Mouse (Mus musculus): ENCODE results near the gene Polr2e. TPM values are rescaled to one million over a fixed set of nuclear protein-coding genes. Genes with fewer than 3 reads are reported as not detected.
A peak's percentile ranks its signal among the peaks of the same experiment; 100 is the strongest.

Polr2e gene
- 149 and 154 TPM in 2 replicates for polyA plus RNA-seq (2015; fragmentation: Nextera tagmentation; extraction: Ambion mirVana)

GRCm38 (mm10) chr10:80039559-80039979 is at the start of gene Polr2e:
TSS of gene Polr2e (minus strand) at chr10:80039795.
- Histone ChIP-seq H3K27ac (replicated peaks) (peak within 1 kb of the TSS; percentile 65), H3K4me2 (peak within 1 kb of the TSS; percentile 95), H3K4me1 (peaks cover 21% of the 10 kb centered on the region), H3K36me3 (peaks cover 38% of the 10 kb centered on the region), H3K9ac (peak within 1 kb of the TSS; percentile 93), H3K4me3 (peak within 1 kb of the TSS; percentile 71), H3K9me3 (no peaks in the 10 kb centered on the region), H3K27me3 (replicated peaks) (no peaks in the 10 kb centered on the region)
- under 1% methylated on average over 40 of the region's 40 CpGs for WGBS
- ATAC-seq (ENCODE audit: extremely low read depth, insufficient number of reproducible peaks, low FRiP score, low TSS enrichment) = peak; percentile 90

- Histone ChIP-seq H3K9ac (no peak overlapping the region), H3K27ac (replicated peaks) (no peak overlapping the region), H3K4me1 (peaks cover 51% of the 10 kb centered on the region), H3K27me3 (replicated peaks) (no peaks in the 10 kb centered on the region), H3K4me3 (no peak overlapping the region), H3K36me3 (peaks cover 15% of the 10 kb centered on the region), H3K4me2 (no peak overlapping the region), H3K9me3 (no peaks in the 10 kb centered on the region)
- WGBS = 44% methylated on average over 4 of the region's 4 CpGs
- no peak for ATAC-seq (ENCODE audit: extremely low read depth, insufficient number of reproducible peaks, low FRiP score, low TSS enrichment)
Observed at GRCm38 (mm10) chr10:80089146-80089545, 49.6 kb upstream of the Polr2e start.

GRCm38 (mm10) chr10:80087483-80087882 is 47.9 kb upstream of the Polr2e start:
- H3K9ac ChIP-seq = no peak overlapping the region
- peaks cover 39% of the 10 kb centered on the region for H3K4me1 ChIP-seq
- no peak for ATAC-seq (ENCODE audit: extremely low read depth, insufficient number of reproducible peaks, low FRiP score, low TSS enrichment)
- no peak overlapping the region for H3K4me3 ChIP-seq
- 91% methylated on average over 8 of the region's 8 CpGs for WGBS
- H3K27ac ChIP-seq (replicated peaks) = no peak overlapping the region
- no peak overlapping the region for H3K4me2 ChIP-seq
- H3K36me3 ChIP-seq = peaks cover 31% of the 10 kb centered on the region
- no peaks in the 10 kb centered on the region for H3K27me3 ChIP-seq (replicated peaks)
- no peaks in the 10 kb centered on the region for H3K9me3 ChIP-seq

GRCm38 (mm10) chr10:80086847-80087246 is 47.3 kb upstream of the Polr2e start:
- no peaks in the 10 kb centered on the region for H3K27me3 ChIP-seq (replicated peaks)
- 64% methylated on average over 3 of the region's 3 CpGs for WGBS
- H3K9me3 ChIP-seq = no peaks in the 10 kb centered on the region
- H3K4me1 ChIP-seq = peaks cover 37% of the 10 kb centered on the region
- H3K36me3 ChIP-seq = peaks cover 38% of the 10 kb centered on the region
- no peak for ATAC-seq (ENCODE audit: extremely low read depth, insufficient number of reproducible peaks, low FRiP score, low TSS enrichment)
- peak overlapping the region; percentile 48 for H3K9ac ChIP-seq
- H3K4me2 ChIP-seq = no peak overlapping the region
- no peak overlapping the region for H3K4me3 ChIP-seq
- 0 out of 2 replicates have a peak overlapping the region, but pooled peaks have one; percentile 37 for H3K27ac ChIP-seq (replicated peaks)

GRCm38 (mm10) chr10:80084817-80085487 is 45.4 kb upstream of the Polr2e start:
- no peaks in the 10 kb centered on the region for H3K9me3 ChIP-seq
- peaks cover 53% of the 10 kb centered on the region for H3K36me3 ChIP-seq
- peak overlapping the region; percentile 16 for H3K4me2 ChIP-seq
- H3K4me1 ChIP-seq = peaks cover 37% of the 10 kb centered on the region
- H3K4me3 ChIP-seq = no peak overlapping the region; the same call in 1 of the 2 replicates
- peak overlapping the region; percentile 70 for H3K9ac ChIP-seq
- H3K27me3 ChIP-seq (replicated peaks) = no peaks in the 10 kb centered on the region
- WGBS = 46% methylated on average over 9 of the region's 9 CpGs
- H3K27ac ChIP-seq (replicated peaks) = peak overlapping the region; percentile 80
- no peak for ATAC-seq (ENCODE audit: extremely low read depth, insufficient number of reproducible peaks, low FRiP score, low TSS enrichment)

GRCm38 (mm10) chr10:80081075-80081474 is 41.5 kb upstream of the Polr2e start:
- peak; percentile 67 for ATAC-seq (ENCODE audit: extremely low read depth, insufficient number of reproducible peaks, low FRiP score, low TSS enrichment)

GRCm38 (mm10) chr10:80080396-80081070 is 40.9 kb upstream of the Polr2e start:
- no peak overlapping the region for H3K4me3 ChIP-seq
- H3K4me2 ChIP-seq = peak overlapping the region; percentile 33; the same call in 1 of the 2 replicates
- peak overlapping the region; percentile 63 for H3K27ac ChIP-seq (replicated peaks)
- no peaks in the 10 kb centered on the region for H3K9me3 ChIP-seq
- WGBS = 72% methylated on average over 16 of the region's 16 CpGs
- H3K9ac ChIP-seq = peak overlapping the region; percentile 42; the same call in 1 of the 2 replicates
- 0 out of 2 replicates have a peak, but pooled peaks have one; percentile 45 for ATAC-seq (ENCODE audit: extremely low read depth, insufficient number of reproducible peaks, low FRiP score, low TSS enrichment)
- H3K27me3 ChIP-seq (replicated peaks) = no peaks in the 10 kb centered on the region
- peaks cover 75% of the 10 kb centered on the region for H3K36me3 ChIP-seq
- H3K4me1 ChIP-seq = peaks cover 20% of the 10 kb centered on the region

More at GRCm38 (mm10) chr10:80081075-80081474, 41.5 kb upstream of the Polr2e start:
- Histone ChIP-seq H3K27me3 (replicated peaks) (no peaks in the 10 kb centered on the region), H3K27ac (replicated peaks) (peak overlapping the region; percentile 63), H3K4me3 (no peak overlapping the region), H3K9ac (peak overlapping the region; percentile 42; the same call in 1 of the 2 replicates), H3K9me3 (no peaks in the 10 kb centered on the region), H3K4me1 (peaks cover 19% of the 10 kb centered on the region), H3K4me2 (peak overlapping the region; percentile 33; the same call in 1 of the 2 replicates), H3K36me3 (peaks cover 77% of the 10 kb centered on the region)
- WGBS = 64% methylated on average over 3 of the region's 3 CpGs

- ATAC-seq (ENCODE audit: extremely low read depth, insufficient number of reproducible peaks, low FRiP score, low TSS enrichment) = no peak
- no peak overlapping the region for H3K27ac ChIP-seq (replicated peaks)
- no peak overlapping the region for H3K4me2 ChIP-seq
- peaks cover 24% of the 10 kb centered on the region for H3K4me1 ChIP-seq
- no peaks in the 10 kb centered on the region for H3K9me3 ChIP-seq
- no peak overlapping the region for H3K4me3 ChIP-seq
- no peak overlapping the region for H3K9ac ChIP-seq
- H3K27me3 ChIP-seq (replicated peaks) = no peaks in the 10 kb centered on the region
- 100% methylated on average over 1 of the region's 1 CpGs for WGBS
- peaks cover 58% of the 10 kb centered on the region for H3K36me3 ChIP-seq
Observed at GRCm38 (mm10) chr10:80078366-80078765, 38.8 kb upstream of the Polr2e start.

- Histone ChIP-seq H3K4me3 (no peak overlapping the region), H3K36me3 (peaks cover 47% of the 10 kb centered on the region), H3K9ac (no peak overlapping the region), H3K9me3 (no peaks in the 10 kb centered on the region), H3K4me1 (peaks cover 35% of the 10 kb centered on the region), H3K27me3 (replicated peaks) (no peaks in the 10 kb centered on the region), H3K27ac (replicated peaks) (no peak overlapping the region), H3K4me2 (no peak overlapping the region)
- 89% methylated on average over 5 of the region's 5 CpGs for WGBS
- ATAC-seq (ENCODE audit: extremely low read depth, insufficient number of reproducible peaks, low FRiP score, low TSS enrichment) = no peak
Observed at GRCm38 (mm10) chr10:80077312-80077711, 37.7 kb upstream of the Polr2e start.

- no peak overlapping the region for H3K27ac ChIP-seq (replicated peaks)
- H3K4me3 ChIP-seq = no peak overlapping the region
- H3K9me3 ChIP-seq = no peaks in the 10 kb centered on the region
- no peaks in the 10 kb centered on the region for H3K27me3 ChIP-seq (replicated peaks)
- H3K4me1 ChIP-seq = peaks cover 44% of the 10 kb centered on the region
- H3K9ac ChIP-seq = 0 out of 2 replicates have a peak overlapping the region, but pooled peaks have one; percentile 77
- H3K36me3 ChIP-seq = peaks cover 38% of the 10 kb centered on the region
- no peak overlapping the region for H3K4me2 ChIP-seq
- 95% methylated on average over 4 of the region's 4 CpGs for WGBS
- ATAC-seq (ENCODE audit: extremely low read depth, insufficient number of reproducible peaks, low FRiP score, low TSS enrichment) = no peak
Observed at GRCm38 (mm10) chr10:80076386-80076785, 36.8 kb upstream of the Polr2e start.

- peaks cover 49% of the 10 kb centered on the region for H3K4me1 ChIP-seq
- no peaks in the 10 kb centered on the region for H3K9me3 ChIP-seq
- no peak for ATAC-seq (ENCODE audit: extremely low read depth, insufficient number of reproducible peaks, low FRiP score, low TSS enrichment)
- no peaks in the 10 kb centered on the region for H3K27me3 ChIP-seq (replicated peaks)
- H3K36me3 ChIP-seq = peaks cover 34% of the 10 kb centered on the region
- H3K4me3 ChIP-seq = no peak overlapping the region
- H3K27ac ChIP-seq (replicated peaks) = peak overlapping the region; percentile 61
- no peak overlapping the region for H3K4me2 ChIP-seq
- H3K9ac ChIP-seq = peak overlapping the region; percentile 77; the same call in 1 of the 2 replicates
- 61% methylated on average over 1 of the region's 1 CpGs for WGBS
Observed at GRCm38 (mm10) chr10:80075924-80076323, 36.3 kb upstream of the Polr2e start.
